Mouse (Mus musculus): ENCODE data around the gene Npas3.

GRCm38 (mm10) chr12:53825251-53825650 lies 576.8 kb downstream of the Npas3 start:
- no peak for TF ChIP-seq CTCF (IDR thresholded peaks at IDR 0.05; ENCODE audit: insufficient read depth, low read depth, low read length)
- TF ChIP-seq POLR2A (IDR thresholded peaks at IDR 0.05; ENCODE audit: insufficient read depth, low read depth, low read length): no peak

Measured in olfactory bulb, adult 2 months (tissue).